Mouse (Mus musculus) intestine, embryonic 16.5 days (tissue): ENCODE data around the gene Hsf2bp. TPM values are rescaled to one million over a fixed set of nuclear protein-coding genes. Genes with fewer than 3 reads are reported as not detected.
A peak's percentile ranks its signal among the peaks of the same experiment; 100 is the strongest.

ENCODE experiments used
- ATAC-seq: fragments of 200-750 bp; cut with Nextera tagmentation; 2 replicates; pipeline ENCODE4 v1.8.0; 2017; ENCODE audit warnings: moderate TSS enrichment, moderate library complexity
- H3K27ac ChIP-seq: fragments of 300-500 bp; sonication (generic); 2 replicates; pipeline ENCODE4 v1.5.1; 2014; ENCODE audit warnings: mild to moderate bottlenecking, low read length
- H3K27me3 ChIP-seq: fragments of 300-500 bp; sonication (generic); replicated peaks from 2 replicates; pipeline ENCODE4 v1.6.1; 2014; ENCODE audit warnings: low read length, control low read depth, mixed read lengths; ENCODE audit not compliant: control insufficient read depth, insufficient read depth
- H3K36me3 ChIP-seq: fragments of 300-500 bp; sonication (generic); 2 replicates; pipeline ENCODE4 v1.6.1; 2014; ENCODE audit warnings: low read length, control low read depth; ENCODE audit not compliant: control insufficient read depth, insufficient read depth
- H3K4me1 ChIP-seq: fragments of 300-500 bp; sonication (generic); 2 replicates; pipeline ENCODE4 v1.6.1; 2014; ENCODE audit warnings: low read length, control low read depth, mixed read lengths; ENCODE audit not compliant: control insufficient read depth, insufficient read depth
- H3K4me2 ChIP-seq: fragments of 300-500 bp; sonication (generic); 2 replicates; pipeline ENCODE4 v1.6.1; 2014; ENCODE audit warnings: low read depth, low read length, control low read depth
- H3K4me3 ChIP-seq: fragments of 300-500 bp; sonication (generic); 2 replicates; pipeline ENCODE4 v1.5.1; 2014; ENCODE audit warnings: mild to moderate bottlenecking, low read length
- H3K9ac ChIP-seq: fragments of 300-500 bp; sonication (generic); 2 replicates; pipeline ENCODE4 v1.6.1; 2014; ENCODE audit warnings: low read depth, low read length
- H3K9me3 ChIP-seq: fragments of 300-500 bp; sonication (generic); 2 replicates; pipeline ENCODE4 v1.6.1; 2016; ENCODE audit warnings: low read length, control low read depth; ENCODE audit not compliant: control insufficient read depth
- whole genome bisulfite sequencing: fragments of 180-500 bp; shearing (Covaris S2); extraction: QIAGEN DNeasy Blood & Tissue Kit; methylation state at CpG from one replicate; pipeline ENCODE4 v1.1.7; 2014; 5-methylcytosine and 5-hydroxymethylcytosine counted together
- polyA plus RNA-seq: library from polyadenylated mRNA; unstranded; fragments of >200 nt; fragmentation: Nextera tagmentation; extraction: Ambion mirVana; gene quantifications from 2 replicates; pipeline ENCODE4 v1.2.1, GENCODE M21; 2015

Hsf2bp gene
- polyA plus RNA-seq, 1 experiment from 2014 or later: 0.15 TPM

DNA sequence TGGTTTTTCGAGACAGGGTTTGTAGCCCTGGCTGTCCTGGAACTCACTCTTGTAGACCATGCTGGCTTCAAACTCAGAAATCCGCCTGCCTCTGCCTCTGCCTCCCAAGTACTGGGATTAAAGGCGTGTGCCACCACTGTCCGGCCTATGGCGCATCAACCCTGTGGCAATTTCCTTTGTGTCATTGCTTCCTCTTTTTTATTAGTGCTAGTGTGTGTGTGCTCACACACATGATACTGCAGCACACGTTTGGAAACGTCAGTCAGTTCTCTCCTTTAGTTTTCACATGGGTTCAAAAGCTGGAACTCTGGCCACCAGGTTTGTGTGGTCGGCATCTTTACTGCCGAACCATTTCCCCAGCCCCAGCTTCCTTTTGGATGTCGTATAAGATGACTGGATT, 4.1 kb upstream of the Hsf2bp start:
- Histone ChIP-seq H3K4me3 (no peak overlapping the region), H3K27ac (no peak overlapping the region), H3K36me3 (no peaks in the 10 kb centered on the region), H3K9me3 (no peaks in the 10 kb centered on the region), H3K4me1 (peaks cover 19% of the 10 kb centered on the region), H3K27me3 (no peaks in the 10 kb centered on the region), H3K9ac (no peak overlapping the region), H3K4me2 (no peak overlapping the region)
- WGBS: 84% methylated on average over 10 of the region's 10 CpGs
- no peak for ATAC-seq

DNA sequence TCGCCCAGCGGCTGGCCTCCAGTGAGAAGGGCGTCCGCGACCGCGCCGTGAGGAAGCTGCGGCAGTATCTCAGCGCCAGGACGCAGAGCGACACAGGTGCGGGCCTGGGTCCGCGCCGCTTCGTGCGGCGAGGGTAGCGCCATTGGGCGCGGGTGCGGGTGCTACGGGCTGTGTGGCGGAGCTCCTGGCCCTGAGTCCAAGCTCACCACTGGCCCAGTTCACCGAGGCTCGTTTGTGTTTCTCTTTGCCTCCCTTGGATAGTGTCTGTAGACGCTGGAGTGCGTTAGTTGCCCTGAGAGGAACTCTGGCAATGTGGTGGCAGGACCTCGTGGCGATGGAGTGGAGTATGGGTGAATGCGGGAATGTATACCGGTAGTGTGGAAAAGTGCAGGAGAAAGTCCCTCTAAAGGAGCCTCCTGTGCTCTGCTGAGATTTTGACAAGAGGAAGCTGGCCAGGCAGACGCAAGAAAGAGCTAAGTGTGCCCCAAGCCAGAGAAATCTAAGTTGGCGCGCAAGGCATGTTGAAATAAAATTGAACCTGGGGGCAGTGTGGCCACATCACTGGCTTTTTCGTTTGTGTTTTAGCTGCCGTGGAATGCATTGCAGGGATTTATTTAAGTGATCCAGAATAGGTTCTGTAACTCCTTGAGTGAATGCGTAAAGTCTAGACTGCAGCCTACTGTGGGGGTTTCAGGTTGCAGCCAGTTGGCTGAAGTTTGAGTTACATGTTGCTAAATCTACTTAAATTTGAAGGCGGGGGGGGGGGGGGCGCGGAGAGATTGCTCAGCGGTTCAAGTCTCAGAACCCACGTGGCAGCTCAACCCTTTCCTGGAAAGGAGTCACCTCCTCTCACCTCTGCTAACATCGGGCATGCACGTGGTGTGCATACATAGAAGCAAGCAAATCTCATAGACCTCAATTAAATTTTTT, 625 bp upstream of the Hsf2bp start:
- WGBS: under 1% methylated on average over 46 of the region's 46 CpGs
- peak overlapping the region; percentile 97 for H3K4me2 ChIP-seq
- no peaks in the 10 kb centered on the region for H3K36me3 ChIP-seq
- peaks cover 19% of the 10 kb centered on the region for H3K4me1 ChIP-seq
- peak; percentile 71 for ATAC-seq
- no peaks in the 10 kb centered on the region for H3K27me3 ChIP-seq
- H3K4me3 ChIP-seq: peak overlapping the region; percentile 97
- H3K9ac ChIP-seq: peak overlapping the region; percentile 89
- H3K9me3 ChIP-seq: no peaks in the 10 kb centered on the region
- H3K27ac ChIP-seq: peak overlapping the region; percentile 77

GRCm38 (mm10) chr17:32034322-32034721, 1.8 kb downstream of the Hsf2bp start:
- no peaks in the 10 kb centered on the region for H3K27me3 ChIP-seq
- no peaks in the 10 kb centered on the region for H3K9me3 ChIP-seq
- WGBS: 86% methylated on average over 23 of the region's 23 CpGs
- H3K4me1 ChIP-seq: peaks cover 19% of the 10 kb centered on the region
- ATAC-seq: no peak
- H3K27ac ChIP-seq: no peak overlapping the region
- no peaks in the 10 kb centered on the region for H3K36me3 ChIP-seq
- H3K9ac ChIP-seq: no peak overlapping the region
- no peak overlapping the region for H3K4me3 ChIP-seq
- H3K4me2 ChIP-seq: no peak overlapping the region

- Histone ChIP-seq H3K4me1 (peaks cover 5% of the 10 kb centered on the region), H3K27ac (no peak overlapping the region), H3K36me3 (no peaks in the 10 kb centered on the region), H3K4me3 (no peak overlapping the region), H3K9ac (no peak overlapping the region), H3K9me3 (no peaks in the 10 kb centered on the region), H3K4me2 (no peak overlapping the region), H3K27me3 (no peaks in the 10 kb centered on the region)
- no peak for ATAC-seq
- 56% methylated on average over 7 of the region's 7 CpGs for WGBS
These were observed 4.5 kb downstream of the Hsf2bp start for GRCm38 (mm10) chr17:32031684-32032083.

DNA sequence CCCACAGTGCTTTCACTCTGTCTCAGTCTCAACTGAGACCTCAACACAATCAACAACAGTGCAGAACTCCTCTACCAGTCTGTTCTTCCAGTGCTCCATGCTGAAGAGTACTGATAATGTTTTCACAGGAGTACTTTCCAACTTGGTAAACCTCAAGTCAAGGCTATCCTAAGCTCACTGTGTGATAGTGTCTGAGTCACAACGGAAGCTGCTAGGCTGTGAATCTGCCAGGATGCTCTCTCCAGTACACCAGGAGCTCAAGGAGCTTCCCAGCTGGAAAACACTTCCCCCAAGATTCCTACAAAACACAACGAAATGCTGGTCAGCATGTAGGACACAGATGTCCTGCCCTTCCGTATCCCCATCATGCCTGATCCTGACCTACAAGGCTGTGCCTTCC, 7.8 kb downstream of the Hsf2bp start:
- H3K4me1 ChIP-seq: no peaks in the 10 kb centered on the region
- H3K9ac ChIP-seq: no peak overlapping the region
- no peaks in the 10 kb centered on the region for H3K9me3 ChIP-seq
- no peak overlapping the region for H3K27ac ChIP-seq
- no peak overlapping the region for H3K4me2 ChIP-seq
- no peak overlapping the region for H3K4me3 ChIP-seq
- H3K36me3 ChIP-seq: no peaks in the 10 kb centered on the region
- 80% methylated on average over 3 of the region's 3 CpGs for WGBS
- H3K27me3 ChIP-seq: no peaks in the 10 kb centered on the region
- ATAC-seq: no peak

DNA sequence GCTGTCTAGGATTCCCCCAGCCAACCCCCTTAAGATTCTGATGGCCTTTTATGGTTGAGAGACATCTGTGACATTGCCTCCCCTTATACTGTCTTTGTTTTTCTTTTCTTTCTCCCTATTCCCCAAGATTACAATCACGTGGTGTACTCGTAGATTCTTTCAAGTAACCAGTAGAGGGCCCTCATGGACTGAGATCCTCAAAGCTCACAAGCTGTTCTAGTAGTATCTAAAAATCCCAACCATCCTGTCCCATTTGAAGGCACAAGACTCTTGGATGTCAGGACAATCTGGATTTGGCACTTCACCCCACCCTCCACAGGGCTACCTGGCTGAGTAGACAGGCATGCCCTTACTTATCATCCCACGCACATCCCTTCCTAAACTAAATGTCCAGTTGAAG, 8.5 kb downstream of the Hsf2bp start:
- Histone ChIP-seq H3K4me2 (no peak overlapping the region), H3K4me3 (no peak overlapping the region), H3K9ac (no peak overlapping the region), H3K36me3 (no peaks in the 10 kb centered on the region), H3K9me3 (no peaks in the 10 kb centered on the region), H3K4me1 (no peaks in the 10 kb centered on the region), H3K27me3 (no peaks in the 10 kb centered on the region), H3K27ac (no peak overlapping the region)
- ATAC-seq: no peak
- 30% methylated on average over 3 of the region's 3 CpGs for WGBS

DNA sequence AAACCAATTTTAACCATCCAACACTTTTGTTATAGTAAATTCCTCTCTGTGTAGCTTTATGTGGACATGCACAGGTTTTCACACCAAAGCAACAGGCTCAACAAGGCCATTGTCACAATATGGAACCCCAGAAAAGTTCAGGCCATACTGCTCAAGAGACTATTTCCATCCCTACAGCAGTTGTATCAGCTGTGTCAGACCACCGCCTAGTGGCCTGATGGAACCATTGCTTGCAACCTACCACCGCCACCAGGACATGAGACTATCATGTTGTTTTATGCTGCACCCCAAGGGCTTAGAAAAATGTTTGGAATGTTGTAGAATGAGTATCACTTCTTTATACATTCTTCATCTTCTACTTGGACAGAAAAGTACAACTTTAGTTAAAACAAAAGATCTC, 10.8 kb downstream of the Hsf2bp start:
- ATAC-seq: peak; percentile 69
- Histone ChIP-seq H3K4me3 (no peak overlapping the region), H3K27ac (no peak overlapping the region), H3K36me3 (no peaks in the 10 kb centered on the region), H3K9me3 (no peaks in the 10 kb centered on the region), H3K27me3 (no peaks in the 10 kb centered on the region), H3K4me2 (no peak overlapping the region), H3K4me1 (no peaks in the 10 kb centered on the region), H3K9ac (no peak overlapping the region)
- WGBS: 10% methylated on average over 2 of the region's 2 CpGs

GRCm38 (mm10) chr17:32024671-32025073, 11.5 kb downstream of the Hsf2bp start:
- Histone ChIP-seq H3K4me3 (no peak overlapping the region), H3K27ac (no peak overlapping the region), H3K4me2 (no peak overlapping the region), H3K4me1 (no peaks in the 10 kb centered on the region), H3K27me3 (no peaks in the 10 kb centered on the region), H3K36me3 (no peaks in the 10 kb centered on the region), H3K9me3 (no peaks in the 10 kb centered on the region), H3K9ac (no peak overlapping the region)
- WGBS: 54% methylated on average over 5 of the region's 5 CpGs
- ATAC-seq: no peak

GRCm38 (mm10) chr17:32023088-32023487, 13.1 kb downstream of the Hsf2bp start:
- Histone ChIP-seq H3K9ac (no peak overlapping the region), H3K27ac (no peak overlapping the region), H3K9me3 (no peaks in the 10 kb centered on the region), H3K4me3 (no peak overlapping the region), H3K4me1 (no peaks in the 10 kb centered on the region), H3K4me2 (no peak overlapping the region), H3K36me3 (no peaks in the 10 kb centered on the region), H3K27me3 (no peaks in the 10 kb centered on the region)
- ATAC-seq: no peak
- WGBS: 73% methylated on average over 8 of the region's 8 CpGs
